Mouse (Mus musculus) small intestine, adult 2 months (tissue): Measurements from ENCODE around the gene Sync.

Experiments used
- CTCF ChIP-seq: fragments of 200-500 bp; IDR thresholded peaks from 2 replicates; pipeline ENCODE4 v1.5.1; 2012; ENCODE audit warnings: low read depth, mild to moderate bottlenecking, control low read depth, inconsistent platforms, low read length, moderate library complexity, mixed read lengths; ENCODE audit not compliant: insufficient replicate concordance, insufficient read length; ENCODE audit errors: extremely low read depth
- POLR2A ChIP-seq: fragments of 200-500 bp; IDR thresholded peaks from 2 replicates; pipeline ENCODE4 v1.6.1; 2012; ENCODE audit warnings: low read depth, mild to moderate bottlenecking, control low read depth, inconsistent platforms, low read length, moderate library complexity

DNA sequence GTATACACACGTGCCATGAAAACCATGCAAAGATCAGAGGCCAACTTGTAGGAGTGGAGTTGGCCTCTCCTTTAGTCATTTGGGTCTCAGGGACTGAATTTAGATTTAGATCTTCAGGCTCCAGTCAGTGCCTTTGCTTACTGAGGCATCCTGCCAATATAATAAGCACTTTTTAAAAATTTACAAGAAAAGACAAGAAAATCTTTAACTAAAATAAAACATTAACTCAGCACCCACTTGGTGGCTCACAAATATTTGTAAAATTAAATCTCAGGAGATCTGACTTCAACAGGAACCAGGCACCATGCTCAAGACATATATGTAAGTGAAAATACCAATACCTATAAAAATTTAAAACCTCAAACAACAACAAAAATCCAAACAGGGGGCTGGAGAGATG is 33.5 kb downstream of the Sync start:
- TF ChIP-seq POLR2A (no peak), CTCF (no peak)
